Mouse (Mus musculus): ENCODE data around the gene Sema4d. TPM values are rescaled to one million over a fixed set of nuclear protein-coding genes. Genes with fewer than 3 reads are reported as not detected.

The Sema4d gene
- total and polyA plus RNA-seq, 2 experiments from 2014 or later: 11.6 to 18.2 TPM

DNA sequence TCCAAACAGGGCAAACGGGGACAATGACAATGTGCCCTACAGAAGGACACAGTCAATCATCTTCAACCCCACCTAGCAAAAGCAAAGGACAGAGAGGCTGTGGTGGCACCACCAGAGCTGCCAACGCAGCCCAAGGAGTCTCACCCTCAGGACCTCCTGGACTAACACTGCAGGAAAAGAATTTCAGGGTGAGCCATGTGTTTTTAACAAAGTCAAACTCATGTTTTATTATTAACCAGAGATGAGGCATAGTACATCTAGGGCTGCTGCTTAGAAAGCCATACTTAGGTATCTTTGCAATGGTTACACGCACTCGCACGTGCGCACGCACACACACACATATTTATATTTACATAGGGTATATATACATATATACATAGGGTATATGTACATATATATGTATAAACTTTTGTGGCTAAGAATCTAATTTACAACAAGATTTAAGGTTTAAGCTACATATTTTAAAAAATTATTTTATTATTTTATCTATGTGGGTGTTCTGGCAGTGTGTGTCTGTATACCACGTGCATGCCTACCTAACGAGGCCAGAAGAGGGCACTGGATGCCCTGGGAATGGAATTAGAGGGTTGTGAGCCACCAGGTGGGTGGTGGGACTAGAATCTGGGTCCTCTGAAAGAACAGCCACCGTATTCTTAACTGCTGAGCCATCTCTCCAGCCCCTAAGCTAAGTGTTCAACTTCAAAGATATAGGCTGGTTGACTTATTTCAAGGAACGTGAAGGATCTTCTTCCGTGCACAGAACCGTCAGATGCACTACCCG lies 22.7 kb downstream of the Sema4d start:
- DNase-seq (ENCODE audit: low spot score): no peak
- WGBS: 93% methylated on average over 14 of the region's 14 CpGs

DNA sequence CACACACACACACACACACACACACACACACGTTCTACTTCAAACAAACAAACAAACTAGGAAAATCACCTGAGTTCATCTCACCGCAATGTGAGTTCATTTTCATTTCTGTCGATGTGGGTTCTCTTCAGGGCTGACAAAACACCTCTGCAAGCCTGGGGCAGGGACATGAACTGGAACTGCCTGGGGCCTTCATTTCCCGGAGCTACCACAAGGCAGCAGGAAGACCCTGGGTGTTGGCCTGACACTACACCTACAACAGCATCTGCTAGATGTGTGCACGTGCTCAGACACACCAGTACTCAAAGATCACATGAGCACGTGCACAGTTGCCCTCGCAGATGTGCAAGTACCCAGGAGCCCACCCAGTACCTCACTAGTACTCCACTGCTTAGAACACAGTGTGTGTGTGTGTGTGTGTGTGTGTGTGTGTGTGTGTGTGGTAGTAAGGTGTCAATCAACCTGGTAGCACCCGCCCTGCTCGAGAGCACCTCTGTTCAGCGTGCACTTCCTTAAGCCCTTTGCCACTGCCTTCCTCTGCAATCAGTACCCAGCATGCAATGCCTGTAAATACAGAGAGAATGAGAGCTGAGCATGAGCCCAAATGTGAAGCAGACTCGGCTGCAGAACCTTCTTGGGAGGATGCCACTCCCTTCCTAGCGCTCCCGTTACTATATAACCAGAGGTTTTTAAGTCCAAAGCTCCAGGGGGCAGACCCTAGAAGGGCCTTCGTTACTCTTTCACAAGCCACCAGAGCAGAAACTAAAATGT lies 25.4 kb downstream of the Sema4d start:
- H3K27me3 ChIP-seq (ENCODE audit: control insufficient read depth, insufficient read depth, low read length): no peaks in the 10 kb centered on the region
- H3K4me3 ChIP-seq (ENCODE audit: low read depth, low read length): no peak overlapping the region
- no peak overlapping the region for H3K9ac ChIP-seq (replicated peaks; ENCODE audit: low read depth, low read length)
- WGBS: 75% methylated on average over 14 of the region's 14 CpGs
- H3K4me2 ChIP-seq (ENCODE audit: low read depth, low read length): no peak overlapping the region
- DNase-seq (ENCODE audit: low spot score): no peak
- H3K9me3 ChIP-seq (replicated peaks; ENCODE audit: control insufficient read depth, low read length): no peaks in the 10 kb centered on the region
- no peak overlapping the region; the same call in 1 of the 2 replicates for H3K27ac ChIP-seq (ENCODE audit: low read depth)
- TF ChIP-seq EP300 (IDR thresholded peaks at IDR 0.05; ENCODE audit: low read depth) (no peak), CTCF (IDR thresholded peaks at IDR 0.05; ENCODE audit: low read depth) (no peak)
- ATAC-seq (ENCODE audit: insufficient read depth, low read depth): no peak
- peaks cover 11% of the 10 kb centered on the region; the same call in 1 of the 2 replicates for H3K4me1 ChIP-seq (ENCODE audit: control insufficient read depth, insufficient read depth)
- no peaks in the 10 kb centered on the region for H3K36me3 ChIP-seq (replicated peaks; ENCODE audit: control insufficient read depth, insufficient read depth, low read length)

More for the DNA sequence above, 22.7 kb downstream of the Sema4d start:
- H3K9ac ChIP-seq (replicated peaks; ENCODE audit: low read depth, low read length): no peak overlapping the region
- H3K4me1 ChIP-seq (ENCODE audit: control insufficient read depth, insufficient read depth): peaks cover 11% of the 10 kb centered on the region; the same call in 1 of the 2 replicates
- H3K27me3 ChIP-seq (ENCODE audit: control insufficient read depth, insufficient read depth, low read length): no peaks in the 10 kb centered on the region
- no peak overlapping the region for H3K27ac ChIP-seq (ENCODE audit: low read depth)
- H3K9me3 ChIP-seq (replicated peaks; ENCODE audit: control insufficient read depth, low read length): no peaks in the 10 kb centered on the region
- no peak overlapping the region for H3K4me2 ChIP-seq (ENCODE audit: low read depth, low read length)
- H3K36me3 ChIP-seq (replicated peaks; ENCODE audit: control insufficient read depth, insufficient read depth, low read length): no peaks in the 10 kb centered on the region
- no peak for ATAC-seq (ENCODE audit: insufficient read depth, low read depth)
- H3K4me3 ChIP-seq (ENCODE audit: low read depth, low read length): no peak overlapping the region
- TF ChIP-seq EP300 (IDR thresholded peaks at IDR 0.05; ENCODE audit: low read depth) (no peak), CTCF (IDR thresholded peaks at IDR 0.05; ENCODE audit: low read depth) (no peak)

DNA sequence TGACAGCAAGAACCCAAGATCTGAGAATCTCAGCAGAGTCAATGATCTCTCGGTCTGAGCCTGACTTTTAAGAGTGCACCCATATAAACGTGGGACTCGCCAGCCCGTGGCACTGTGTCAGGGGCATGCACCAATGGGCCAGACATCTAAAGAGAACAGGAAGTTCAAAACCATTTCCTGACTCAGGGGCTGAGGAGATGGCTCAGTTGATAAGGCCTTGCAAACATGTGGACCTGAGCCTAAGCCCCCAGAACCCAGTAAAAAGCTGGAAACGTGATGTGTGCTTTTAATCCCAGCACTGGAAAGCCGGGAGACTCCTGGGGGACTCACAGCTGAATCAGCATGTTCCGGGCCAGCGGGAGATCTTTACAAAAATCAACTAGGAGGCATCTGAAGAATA lies 26.0 kb downstream of the Sema4d start:
- Histone ChIP-seq H3K4me3 (ENCODE audit: low read depth, low read length) (no peak overlapping the region), H3K27ac (ENCODE audit: low read depth) (no peak overlapping the region), H3K4me2 (ENCODE audit: low read depth, low read length) (no peak overlapping the region), H3K4me1 (ENCODE audit: control insufficient read depth, insufficient read depth) (peaks cover 11% of the 10 kb centered on the region; the same call in 1 of the 2 replicates), H3K36me3 (replicated peaks; ENCODE audit: control insufficient read depth, insufficient read depth, low read length) (no peaks in the 10 kb centered on the region; the same call in 1 of the 2 replicates), H3K27me3 (ENCODE audit: control insufficient read depth, insufficient read depth, low read length) (no peaks in the 10 kb centered on the region), H3K9me3 (replicated peaks; ENCODE audit: control insufficient read depth, low read length) (no peaks in the 10 kb centered on the region), H3K9ac (replicated peaks; ENCODE audit: low read depth, low read length) (no peak overlapping the region)
- WGBS: 70% methylated on average over 8 of the region's 8 CpGs
- TF ChIP-seq EP300 (IDR thresholded peaks at IDR 0.05; ENCODE audit: low read depth) (no peak), CTCF (IDR thresholded peaks at IDR 0.05; ENCODE audit: low read depth) (no peak)
- ATAC-seq (ENCODE audit: insufficient read depth, low read depth) (no peak), DNase-seq (ENCODE audit: low spot score) (no peak)

DNA sequence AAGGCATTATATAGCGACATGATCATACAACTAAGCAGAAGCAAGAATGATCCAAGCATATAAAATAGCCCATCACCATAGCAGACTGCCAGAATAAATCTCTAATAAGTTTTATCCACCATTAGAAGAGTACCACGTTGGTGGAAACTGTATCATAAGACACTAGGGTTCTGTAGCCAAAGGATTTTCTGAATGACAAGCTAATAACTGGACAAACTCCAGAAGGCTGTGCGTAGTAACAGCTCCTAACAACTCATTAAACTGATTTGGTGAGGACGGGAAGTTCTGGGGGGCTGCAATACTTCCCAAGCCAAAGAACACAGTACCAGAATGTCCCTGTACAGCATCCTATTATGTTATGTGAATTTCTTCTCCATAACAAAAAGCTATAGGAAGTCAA lies 26.8 kb downstream of the Sema4d start:
- Histone ChIP-seq H3K4me2 (ENCODE audit: low read depth, low read length) (no peak overlapping the region), H3K36me3 (replicated peaks; ENCODE audit: control insufficient read depth, insufficient read depth, low read length) (no peaks in the 10 kb centered on the region; the same call in 1 of the 2 replicates), H3K4me3 (ENCODE audit: low read depth, low read length) (no peak overlapping the region), H3K9ac (replicated peaks; ENCODE audit: low read depth, low read length) (no peak overlapping the region), H3K27ac (ENCODE audit: low read depth) (no peak overlapping the region), H3K9me3 (replicated peaks; ENCODE audit: control insufficient read depth, low read length) (no peaks in the 10 kb centered on the region), H3K27me3 (ENCODE audit: control insufficient read depth, insufficient read depth, low read length) (no peaks in the 10 kb centered on the region), H3K4me1 (ENCODE audit: control insufficient read depth, insufficient read depth) (peaks cover 18% of the 10 kb centered on the region)
- TF ChIP-seq EP300 (IDR thresholded peaks at IDR 0.05; ENCODE audit: low read depth) (no peak), CTCF (IDR thresholded peaks at IDR 0.05; ENCODE audit: low read depth) (no peak)
- 81% methylated on average over 4 of the region's 4 CpGs for WGBS
- DNase-seq (ENCODE audit: low spot score) (no peak), ATAC-seq (ENCODE audit: insufficient read depth, low read depth) (no peak)

DNA sequence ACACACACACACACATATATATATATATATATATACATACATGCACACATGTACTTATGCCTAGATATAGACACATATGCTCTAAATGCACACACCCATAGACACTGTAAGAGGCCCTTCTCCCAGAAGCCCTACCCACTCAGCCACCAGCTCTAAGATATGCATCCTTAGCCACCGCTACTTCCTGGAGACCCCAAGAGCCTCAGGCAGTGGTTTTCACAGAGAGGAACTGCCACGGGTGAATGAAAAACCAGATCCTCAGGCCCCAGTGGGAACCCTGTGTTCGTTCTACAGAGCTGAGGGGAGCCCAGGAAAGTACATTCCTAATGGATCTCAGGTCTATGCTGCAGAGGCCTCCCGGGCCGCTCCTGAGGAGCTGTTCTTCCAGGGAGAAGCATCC lies 28.2 kb downstream of the Sema4d start:
- ATAC-seq (ENCODE audit: insufficient read depth, low read depth) (no peak), DNase-seq (ENCODE audit: low spot score) (no peak)
- TF ChIP-seq EP300 (IDR thresholded peaks at IDR 0.05; ENCODE audit: low read depth): no peak
- TF ChIP-seq CTCF (IDR thresholded peaks at IDR 0.05; ENCODE audit: low read depth): no peak
- Histone ChIP-seq H3K9me3 (replicated peaks; ENCODE audit: control insufficient read depth, low read length) (no peaks in the 10 kb centered on the region), H3K27me3 (ENCODE audit: control insufficient read depth, insufficient read depth, low read length) (no peaks in the 10 kb centered on the region), H3K9ac (replicated peaks; ENCODE audit: low read depth, low read length) (no peak overlapping the region), H3K4me1 (ENCODE audit: control insufficient read depth, insufficient read depth) (peaks cover 27% of the 10 kb centered on the region), H3K4me3 (ENCODE audit: low read depth, low read length) (no peak overlapping the region), H3K36me3 (replicated peaks; ENCODE audit: control insufficient read depth, insufficient read depth, low read length) (no peaks in the 10 kb centered on the region; the same call in 1 of the 2 replicates), H3K4me2 (ENCODE audit: low read depth, low read length) (no peak overlapping the region), H3K27ac (ENCODE audit: low read depth) (no peak overlapping the region)
- 86% methylated on average over 5 of the region's 5 CpGs for WGBS
